In the genomic region with DNA sequence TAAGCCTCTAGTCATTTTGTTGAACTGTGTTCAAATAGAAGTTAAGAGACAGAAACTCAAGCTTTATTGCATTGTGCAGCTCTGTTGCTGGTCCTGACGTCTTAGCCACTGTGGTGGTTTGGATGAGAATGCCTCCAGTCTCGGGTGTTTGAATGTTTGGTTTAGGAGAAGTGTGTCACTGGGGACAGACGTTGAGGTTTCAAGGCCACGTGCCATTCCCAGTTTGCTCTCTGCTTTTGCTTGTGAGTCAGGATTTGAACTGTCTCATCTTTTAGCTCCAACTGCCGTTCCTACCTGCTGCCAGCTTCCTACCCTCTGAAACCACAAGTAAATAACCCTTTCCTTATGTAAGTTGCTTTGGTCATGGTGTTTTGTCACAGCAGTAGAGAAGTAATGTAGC, we compare ENCODE assay signal across 28 mouse cellular contexts. TPM values are rescaled to one million over a fixed set of nuclear protein-coding genes. Genes with fewer than 3 reads are reported as not detected.
DNase-seq lines count a peak whose midpoint lies in the region; ATAC-seq and TF ChIP-seq lines count a peak whose summit lies in the region.
"Had no signal": no experiment of that assay in that cellular context is flagged by ENCODE, and none has a peak within 500 bp of the region (broad histone marks: within the 10 kb centered on the region; RNA-seq: fewer than 3 reads in every experiment).

No protein-coding gene starts in this region.

- no peaks in the 10 kb centered on the region for H3K27me3 ChIP-seq in liver, adult 2 months (ENCODE audit: control insufficient read depth, insufficient read depth, low read length)
- no peaks in the 10 kb centered on the region for H3K27me3 ChIP-seq in liver, embryonic 12.5 days (replicated peaks)
- H3K27me3 ChIP-seq: embryonic facial prominence, embryonic 12.5 days; embryonic facial prominence, embryonic 15.5 days; heart, embryonic 13.5 days; hindbrain, embryonic 12.5 days; hindbrain, embryonic 15.5 days had no signal

- H3K36me3 ChIP-seq in liver, adult 2 months (ENCODE audit: control insufficient read depth, insufficient read depth, low read length), result peaks cover 23% of the 10 kb centered on the region
- H3K36me3 ChIP-seq in liver, embryonic 12.5 days, result peaks cover 20% of the 10 kb centered on the region

- H3K4me3 ChIP-seq in liver, adult 2 months (ENCODE audit: insufficient read depth, low read depth, low read length), result no peak overlapping the region
- H3K4me3 ChIP-seq in liver, embryonic 12.5 days, result no peak overlapping the region
- no peak overlapping the region for H3K4me3 ChIP-seq in bone marrow, adult 2 months (replicated peaks; ENCODE audit: control insufficient read depth, low read depth, low read length)
- H3K4me3 ChIP-seq: embryonic facial prominence, embryonic 12.5 days; embryonic facial prominence, embryonic 15.5 days; gastrocnemius, adult 2 months; heart, adult 2 months; heart, embryonic 10.5 days; heart, embryonic 13.5 days; hindbrain, embryonic 12.5 days; hindbrain, embryonic 15.5 days had no signal

- 38% methylated on average over 5 of the region's 5 CpGs for WGBS in liver, adult 2 months
- 58% methylated on average over 5 of the region's 5 CpGs for WGBS in liver, embryonic 12.5 days (ENCODE audit: insufficient replicate concordance)
- WGBS in bone marrow, adult 2 months, result 31% methylated on average over 5 of the region's 5 CpGs

- H3K4me2 ChIP-seq in liver, embryonic 12.5 days, result no peak overlapping the region
- H3K4me2 ChIP-seq: embryonic facial prominence, embryonic 12.5 days; embryonic facial prominence, embryonic 15.5 days; heart, embryonic 13.5 days; hindbrain, embryonic 12.5 days; hindbrain, embryonic 15.5 days had no signal

- intact Hi-C loops in left cerebral cortex, postnatal 25 days (cut with DNase I), result no loop called here

- no peak for TF ChIP-seq POLR2A in liver, adult 2 months (IDR thresholded peaks at IDR 0.05; ENCODE audit: extremely low read depth, insufficient read depth, low read length)
- no peak for TF ChIP-seq POLR2A in bone marrow, adult 2 months (IDR thresholded peaks at IDR 0.05; ENCODE audit: borderline replicate concordance, control insufficient read depth, low read depth, low read length)

- H3K4me1 ChIP-seq in liver, adult 2 months (ENCODE audit: control insufficient read depth, insufficient read depth, low read length), result peaks cover 4% of the 10 kb centered on the region; the same call in 1 of the 2 replicates
- no peaks in the 10 kb centered on the region for H3K4me1 ChIP-seq in liver, embryonic 12.5 days
- peaks cover 3% of the 10 kb centered on the region for H3K4me1 ChIP-seq in bone marrow, adult 2 months (ENCODE audit: control insufficient read depth, insufficient read depth, low read length)
- H3K4me1 ChIP-seq: embryonic facial prominence, embryonic 12.5 days; embryonic facial prominence, embryonic 15.5 days; heart, embryonic 10.5 days; heart, embryonic 13.5 days; hindbrain, embryonic 12.5 days; hindbrain, embryonic 15.5 days had no signal

- TF ChIP-seq CTCF in liver, adult 2 months (IDR thresholded peaks at IDR 0.05; ENCODE audit: low read depth, low read length), result no peak
- TF ChIP-seq CTCF in bone marrow, adult 2 months (IDR thresholded peaks at IDR 0.05; ENCODE audit: control insufficient read depth, insufficient read depth, low read length), result no peak

- peak; percentile 68 to 82 for DNase-seq in adrenal gland, adult (ENCODE audit: inconsistent age in 2 of 2, low spot score in 1 of 2)
- DNase-seq in adrenal gland, adult 8-10 months, result no peak
- peak; percentile 16 for DNase-seq in liver, adult 2 months (ENCODE audit: extremely low read depth, low read depth, low spot score)
- no peak for DNase-seq in left cerebral cortex, postnatal 25 days (ENCODE audit: low spot score in 2 of 2)
- DNase-seq in ovary, adult 18-20 months (ENCODE audit: low spot score), result no peak
- no peak for DNase-seq in testis, postnatal 10 days (ENCODE audit: low spot score)
- DNase-seq: cerebellum, adult 11 months; cerebellum, adult 2 months; cerebellum, adult 9-11 months; cerebellum, postnatal 25 days; forebrain, postnatal 0 days; gastrocnemius, adult 2 months; gastrocnemius, postnatal 14 days; heart, adult 2 months; heart, postnatal 14 days had no signal

- H3K79me2 ChIP-seq in liver, adult 2 months (ENCODE audit: control insufficient read depth, insufficient read depth, low read length), result no peaks in the 10 kb centered on the region

- ATAC-seq in liver, embryonic 12.5 days, result no peak
- ATAC-seq: CD4-positive, CD25-positive, alpha-beta regulatory T cell, adult 4 months; forebrain, embryonic 14.5 days; forebrain, postnatal 0 days; intestine, postnatal 0 days had no signal

- no peaks in the 10 kb centered on the region for H3K9me3 ChIP-seq in liver, embryonic 12.5 days (replicated peaks)
- H3K9me3 ChIP-seq: embryonic facial prominence, embryonic 12.5 days; embryonic facial prominence, embryonic 15.5 days; heart, embryonic 10.5 days; heart, embryonic 13.5 days; hindbrain, embryonic 12.5 days; hindbrain, embryonic 15.5 days had no signal

- no peak overlapping the region for H3K9ac ChIP-seq in liver, adult 2 months (ENCODE audit: low read depth, low read length)
- H3K9ac ChIP-seq in liver, embryonic 12.5 days, result no peak overlapping the region
- H3K9ac ChIP-seq: embryonic facial prominence, embryonic 12.5 days; embryonic facial prominence, embryonic 15.5 days; forebrain, postnatal 0 days; heart, embryonic 13.5 days; hindbrain, embryonic 12.5 days; hindbrain, embryonic 15.5 days had no signal

- H3K27ac ChIP-seq in liver, adult 2 months (replicated peaks; ENCODE audit: insufficient read depth, low read depth, low read length), result no peak overlapping the region
- no peak overlapping the region for H3K27ac ChIP-seq in liver, embryonic 12.5 days
- H3K27ac ChIP-seq in bone marrow, adult 2 months (ENCODE audit: control insufficient read depth, insufficient read depth, low read depth, low read length, poor library complexity), result peak overlapping the region; percentile 19; the same call in 1 of the 2 replicates
- H3K27ac ChIP-seq: embryonic facial prominence, embryonic 12.5 days; embryonic facial prominence, embryonic 15.5 days; gastrocnemius, adult 2 months; heart, adult 2 months; heart, embryonic 10.5 days; heart, embryonic 13.5 days; hindbrain, embryonic 12.5 days; hindbrain, embryonic 15.5 days had no signal

RNA-seq across cellular contexts. Expression of a gene that starts 13.2 kb away (rescaled TPM):
- total RNA-seq in adrenal gland, adult 8-10 months (2022), result 1 to 10 TPM; 2.5 to 4.4 (median 3.3) TPM
- 0.13 and 0.37 TPM in 2 replicates for total RNA-seq in liver, adult 2 months (2014; rRNA removed)
- 0.61 and 0.73 TPM in 2 replicates for polyA plus RNA-seq in liver, adult 2 months (2012; rRNA removed)
- polyA plus RNA-seq in liver, embryonic 12.5 days (2016; fragmentation: Nextera tagmentation; extraction: Ambion mirVana), result 1.8 and 2.1 TPM in 2 replicates
- not detected in 2 replicates for polyA plus RNA-seq in bone marrow, adult 2 months (2011; ENCODE audit: insufficient read depth, insufficient read length, low replicate concordance, missing spikeins)
- under 1 TPM; 0.21 to 0.25 TPM for total RNA-seq in left cerebral cortex, postnatal 25 days (2021)
- total RNA-seq: gastrocnemius, adult 2 months; gastrocnemius, postnatal 14 days; MEL had no signal
- polyA plus RNA-seq: C2C12; forebrain, embryonic 14.5 days had no signal

RNA-seq across cellular contexts. Expression of a gene that starts 21.1 kb away (rescaled TPM):
- 10 to 100 TPM; 58.7 to 99.6 (median 68.6) TPM for total RNA-seq in adrenal gland, adult 8-10 months (2022)
- 80.9 and 90.4 TPM in 2 replicates for total RNA-seq in liver, adult 2 months (2014; rRNA removed)
- 41.3 and 52.9 TPM in 2 replicates for polyA plus RNA-seq in liver, adult 2 months (2012; rRNA removed)
- 21.9 and 23.4 TPM in 2 replicates for polyA plus RNA-seq in liver, embryonic 12.5 days (2016; fragmentation: Nextera tagmentation; extraction: Ambion mirVana)
- 5.7 and 12.8 TPM in 2 replicates for polyA plus RNA-seq in bone marrow, adult 2 months (2011; ENCODE audit: insufficient read depth, insufficient read length, low replicate concordance, missing spikeins)
- 10 to 100 TPM; 28.2 to 31.0 TPM for total RNA-seq in left cerebral cortex, postnatal 25 days (2021)

RNA-seq across cellular contexts. Expression of a gene that starts 51.6 kb away (rescaled TPM):
- 1 to 10 TPM; 3.5 to 4.1 (median 3.9) TPM for total RNA-seq in adrenal gland, adult 8-10 months (2022)
- 1.7 and 1.8 TPM in 2 replicates for total RNA-seq in liver, adult 2 months (2014; rRNA removed)
- 0.54 and 0.66 TPM in 2 replicates for polyA plus RNA-seq in liver, adult 2 months (2012; rRNA removed)
- 11.8 and 13.0 TPM in 2 replicates for polyA plus RNA-seq in liver, embryonic 12.5 days (2016; fragmentation: Nextera tagmentation; extraction: Ambion mirVana)
- polyA plus RNA-seq in bone marrow, adult 2 months (2011; ENCODE audit: insufficient read depth, insufficient read length, low replicate concordance, missing spikeins), result 3.0 and 3.7 TPM in 2 replicates
- total RNA-seq in left cerebral cortex, postnatal 25 days (2021), result 1 to 10 TPM; 3.9 to 5.6 TPM

RNA-seq across cellular contexts. Expression of a gene that starts 51.7 kb away (rescaled TPM):
- total RNA-seq in adrenal gland, adult 8-10 months (2022), result 10 to 100 TPM; 21.8 to 30.5 (median 28.1) TPM
- total RNA-seq in liver, adult 2 months (2014; rRNA removed), result 9.0 and 9.6 TPM in 2 replicates
- polyA plus RNA-seq in liver, adult 2 months (2012; rRNA removed), result 2.0 TPM in 2 replicates
- 25.0 and 30.7 TPM in 2 replicates for polyA plus RNA-seq in liver, embryonic 12.5 days (2016; fragmentation: Nextera tagmentation; extraction: Ambion mirVana)
- polyA plus RNA-seq in bone marrow, adult 2 months (2011; ENCODE audit: insufficient read depth, insufficient read length, low replicate concordance, missing spikeins), result 10.5 and 22.8 TPM in 2 replicates
- 10 to 100 TPM; 24.8 to 27.2 TPM for total RNA-seq in left cerebral cortex, postnatal 25 days (2021)

Comparison
In these comparisons a context has a peak if more than half of its experiments do, and no peak if none do; other contexts are left out.
1. DNase-seq: peak in adrenal gland, adult (2 of 2) and liver, adult 2 months (single experiment); none in adrenal gland, adult 8-10 months (single experiment), left cerebral cortex, postnatal 25 days (0 of 2), ovary, adult 18-20 months (single experiment) and testis, postnatal 10 days (single experiment).